Mouse (Mus musculus) liver, embryonic 11.5 days (tissue): ENCODE data around the gene Armc7. TPM values are rescaled to one million over a fixed set of nuclear protein-coding genes. Genes with fewer than 3 reads are reported as not detected.
A peak's percentile ranks its signal among the peaks of the same experiment; 100 is the strongest.
"Not testable (repeated sequence)": the region's sequence is repeated elsewhere in the genome, so short reads cannot be mapped to it uniquely, and the experiment has no call there.

Experiments used
- ATAC-seq: fragments of 200-750 bp; cut with Nextera tagmentation; replicated peaks from 2 replicates; pipeline ENCODE4 v1.8.0; 2017; ENCODE audit warnings: moderate number of reproducible peaks, mild to moderate bottlenecking, moderate TSS enrichment, moderate library complexity; ENCODE audit not compliant: low FRiP score
- DNase-seq: peaks from one replicate; pipeline ENCODE4 v3.0.0-alpha.2; 2017; ENCODE audit warnings: low spot score
- H3K27ac ChIP-seq: fragments of 300-500 bp; sonication (generic); 2 replicates; pipeline ENCODE4 v1.5.1; 2014; ENCODE audit warnings: mild to moderate bottlenecking, low read depth, low read length, control low read depth
- H3K27me3 ChIP-seq: fragments of 300-500 bp; sonication (generic); replicated peaks from 2 replicates; pipeline ENCODE4 v1.6.1; 2014; ENCODE audit warnings: low read length, mixed read lengths; ENCODE audit not compliant: control insufficient read depth, insufficient read depth
- H3K36me3 ChIP-seq: fragments of 300-500 bp; sonication (generic); 2 replicates; pipeline ENCODE4 v1.6.1; 2014; ENCODE audit warnings: mild to moderate bottlenecking, low read length, moderate library complexity, mixed read lengths; ENCODE audit not compliant: control insufficient read depth, insufficient read depth
- H3K4me1 ChIP-seq: fragments of 300-500 bp; sonication (generic); replicated peaks from 2 replicates; pipeline ENCODE4 v1.6.1; 2014; ENCODE audit warnings: low read length, mixed read lengths; ENCODE audit not compliant: control insufficient read depth, insufficient read depth
- H3K4me2 ChIP-seq: fragments of 300-500 bp; sonication (generic); 2 replicates; pipeline ENCODE4 v1.6.1; 2014; ENCODE audit warnings: mild to moderate bottlenecking, control low read depth, moderate library complexity
- H3K4me3 ChIP-seq: fragments of 300-500 bp; sonication (generic); 2 replicates; pipeline ENCODE4 v1.5.1; 2014; ENCODE audit warnings: low read depth, low read length, control low read depth
- H3K9ac ChIP-seq: fragments of 300-500 bp; sonication (generic); 2 replicates; pipeline ENCODE4 v1.6.1; 2014; ENCODE audit warnings: low read depth, low read length, control low read depth
- H3K9me3 ChIP-seq: fragments of 300-500 bp; sonication (generic); 2 replicates; pipeline ENCODE4 v1.6.1; 2016; ENCODE audit warnings: low read length, inconsistent platforms, mixed read lengths; ENCODE audit not compliant: control insufficient read depth
- WGBS: fragments of 180-500 bp; shearing (Covaris S2); extraction: QIAGEN DNeasy Blood & Tissue Kit; methylation state at CpG from one replicate; pipeline ENCODE4 v1.1.7; 2014; 5-methylcytosine and 5-hydroxymethylcytosine counted together
- polyA plus RNA-seq: library from polyadenylated mRNA; unstranded; fragments of >200 nt; fragmentation: Nextera tagmentation; extraction: Ambion mirVana; gene quantifications from 2 replicates; pipeline ENCODE4 v1.2.1, GENCODE M21; 2014

Armc7 gene
- polyA plus RNA-seq, 1 experiment from 2014 or later: 5.7 TPM

GRCm38 (mm10) chr11:115519581-115519980 lies 44.1 kb downstream of the Armc7 start:
- Histone ChIP-seq H3K4me1 (peaks cover 9% of the 10 kb centered on the region), H3K9ac (no peak overlapping the region), H3K4me2 (no peak overlapping the region), H3K27ac (no peak overlapping the region), H3K36me3 (peaks cover 14% of the 10 kb centered on the region; the same call in 1 of the 2 replicates), H3K27me3 (no peaks in the 10 kb centered on the region), H3K4me3 (no peak overlapping the region), H3K9me3 (no peaks in the 10 kb centered on the region)
- WGBS: 80% methylated on average over 3 of the region's 3 CpGs
- ATAC-seq: no peak
- no peak for DNase-seq

GRCm38 (mm10) chr11:115520218-115520617 lies 44.8 kb downstream of the Armc7 start:
- WGBS: 86% methylated on average over 2 of the region's 2 CpGs
- H3K4me2 ChIP-seq: no peak overlapping the region
- no peak overlapping the region for H3K27ac ChIP-seq
- no peak overlapping the region for H3K9ac ChIP-seq
- no peak overlapping the region for H3K4me3 ChIP-seq
- peaks cover 4% of the 10 kb centered on the region; the same call in 1 of the 2 replicates for H3K4me1 ChIP-seq
- ATAC-seq (no peak), DNase-seq (no peak)
- no peaks in the 10 kb centered on the region for H3K9me3 ChIP-seq
- H3K36me3 ChIP-seq: peaks cover 17% of the 10 kb centered on the region; the same call in 1 of the 2 replicates
- H3K27me3 ChIP-seq: no peaks in the 10 kb centered on the region

- Histone ChIP-seq H3K36me3 (peaks cover 23% of the 10 kb centered on the region), H3K4me3 (no peak overlapping the region), H3K4me2 (no peak overlapping the region), H3K27me3 (no peaks in the 10 kb centered on the region), H3K4me1 (peaks cover 4% of the 10 kb centered on the region; the same call in 1 of the 2 replicates), H3K27ac (no peak overlapping the region), H3K9me3 (no peaks in the 10 kb centered on the region), H3K9ac (no peak overlapping the region)
- ATAC-seq (no peak), DNase-seq (no peak)
- WGBS: 76% methylated on average over 4 of the region's 4 CpGs
Measured at GRCm38 (mm10) chr11:115521080-115521479, 45.6 kb downstream of the Armc7 start.

- DNase-seq (no peak), ATAC-seq (no peak)
- Histone ChIP-seq H3K4me2 (no peak overlapping the region), H3K4me3 (no peak overlapping the region), H3K9me3 (no peaks in the 10 kb centered on the region), H3K27me3 (no peaks in the 10 kb centered on the region), H3K36me3 (peaks cover 34% of the 10 kb centered on the region), H3K9ac (no peak overlapping the region), H3K4me1 (peaks cover 4% of the 10 kb centered on the region; the same call in 1 of the 2 replicates), H3K27ac (no peak overlapping the region)
- WGBS: 91% methylated on average over 2 of the region's 2 CpGs
Measured at GRCm38 (mm10) chr11:115522238-115522637, 46.8 kb downstream of the Armc7 start.

GRCm38 (mm10) chr11:115522703-115523102 lies 47.2 kb downstream of the Armc7 start:
- DNase-seq (no peak), ATAC-seq (no peak)
- H3K4me2 ChIP-seq: no peak overlapping the region
- H3K27ac ChIP-seq: no peak overlapping the region
- 66% methylated on average over 2 of the region's 2 CpGs for WGBS
- H3K9ac ChIP-seq: no peak overlapping the region
- no peak overlapping the region for H3K4me3 ChIP-seq
- no peaks in the 10 kb centered on the region for H3K9me3 ChIP-seq
- H3K36me3 ChIP-seq: peaks cover 38% of the 10 kb centered on the region
- peaks cover 4% of the 10 kb centered on the region; the same call in 1 of the 2 replicates for H3K4me1 ChIP-seq
- no peaks in the 10 kb centered on the region for H3K27me3 ChIP-seq

GRCm38 (mm10) chr11:115526446-115526845 lies 51.0 kb downstream of the Armc7 start:
- not testable (repeated sequence) for H3K27ac ChIP-seq, DNase-seq, H3K9ac ChIP-seq, H3K9me3 ChIP-seq, H3K4me1 ChIP-seq, ATAC-seq, H3K27me3 ChIP-seq, H3K4me2 ChIP-seq, H3K4me3 ChIP-seq
- WGBS: 77% methylated on average over 3 of the region's 3 CpGs
- peaks cover 50% of the 10 kb centered on the region for H3K36me3 ChIP-seq

- Histone ChIP-seq H3K9ac (peak overlapping the region; percentile 99), H3K4me3 (peak overlapping the region; percentile 99), H3K4me1 (peaks cover 21% of the 10 kb centered on the region), H3K9me3 (no peaks in the 10 kb centered on the region), H3K4me2 (peak overlapping the region; percentile 88), H3K27me3 (no peaks in the 10 kb centered on the region), H3K36me3 (peaks cover 29% of the 10 kb centered on the region), H3K27ac (peak overlapping the region; percentile 100)
- DNase-seq (no peak), ATAC-seq (no peak)
- WGBS: 7% methylated on average over 11 of the region's 11 CpGs
Measured at GRCm38 (mm10) chr11:115534759-115535371, 59.4 kb downstream of the Armc7 start.

- under 1% methylated on average over 77 of the region's 84 CpGs for WGBS
- Histone ChIP-seq H3K4me3 (peak overlapping the region; percentile 99), H3K4me2 (peak overlapping the region; percentile 88), H3K36me3 (peaks cover 26% of the 10 kb centered on the region), H3K27ac (peak overlapping the region; percentile 100), H3K9me3 (no peaks in the 10 kb centered on the region), H3K9ac (peak overlapping the region; percentile 99), H3K4me1 (peaks cover 21% of the 10 kb centered on the region), H3K27me3 (no peaks in the 10 kb centered on the region)
- ATAC-seq (peak; percentile 77), DNase-seq (peak; percentile 75)
Measured at GRCm38 (mm10) chr11:115535401-115536037, 60.1 kb downstream of the Armc7 start.
